Mouse (Mus musculus): ENCODE results near the gene Brd1.
"Not testable (repeated sequence)": the region's sequence is repeated elsewhere in the genome, so short reads cannot be mapped to it uniquely, and the experiment has no call there.

The Brd1 gene

GRCm38 (mm10) chr15:88733834-88734571 is at the start of gene Brd1:
Brd1 (minus strand) TSS chr15:88734233.
- peak; percentile 61 to 68 for DNase-seq (ENCODE audit: low spot score in 2 of 2)

GRCm38 (mm10) chr15:88774630-88775029 is 40.6 kb upstream of the Brd1 start:
- DNase-seq (ENCODE audit: low spot score in 2 of 2), result not testable (repeated sequence)

GRCm38 (mm10) chr15:88768537-88768936 is 34.5 kb upstream of the Brd1 start:
- DNase-seq (ENCODE audit: low spot score in 2 of 2), result no peak

- DNase-seq (ENCODE audit: low spot score in 2 of 2), result not testable (repeated sequence)
Measured at GRCm38 (mm10) chr15:88766139-88766538, 32.1 kb upstream of the Brd1 start.

GRCm38 (mm10) chr15:88761551-88761950 is 27.5 kb upstream of the Brd1 start:
- no peak for DNase-seq (ENCODE audit: low spot score in 2 of 2)

- no peak for DNase-seq (ENCODE audit: low spot score in 2 of 2)
Measured at GRCm38 (mm10) chr15:88758061-88758460, 24.0 kb upstream of the Brd1 start.

GRCm38 (mm10) chr15:88755761-88756160 is 21.7 kb upstream of the Brd1 start:
- DNase-seq (ENCODE audit: low spot score in 2 of 2), result no peak

GRCm38 (mm10) chr15:88754896-88755295 is 20.9 kb upstream of the Brd1 start:
- DNase-seq (ENCODE audit: low spot score in 2 of 2), result no peak

- DNase-seq (ENCODE audit: low spot score in 2 of 2), result no peak
Measured at GRCm38 (mm10) chr15:88752403-88752733, 18.3 kb upstream of the Brd1 start.

GRCm38 (mm10) chr15:88751564-88752402 is 17.8 kb upstream of the Brd1 start, which contains the start of gene Zbed4:
Zbed4 (plus strand) TSS chr15:88751660.
- peak in 1 of 2 experiments; percentile 17 for DNase-seq (ENCODE audit: low spot score in 2 of 2)

GRCm38 (mm10) chr15:88750677-88751563 is 16.9 kb upstream of the Brd1 start:
- DNase-seq (ENCODE audit: low spot score in 2 of 2), result peak; percentile 98 to 99

- no peak for DNase-seq (ENCODE audit: low spot score in 2 of 2)
Measured at GRCm38 (mm10) chr15:88750032-88750431, 16.0 kb upstream of the Brd1 start.

GRCm38 (mm10) chr15:88749617-88750016 is 15.6 kb upstream of the Brd1 start:
- not testable (repeated sequence) for DNase-seq (ENCODE audit: low spot score in 2 of 2)

GRCm38 (mm10) chr15:88745926-88746325 is 11.9 kb upstream of the Brd1 start:
- DNase-seq (ENCODE audit: low spot score in 2 of 2), result no peak

GRCm38 (mm10) chr15:88745347-88745746 is 11.3 kb upstream of the Brd1 start:
- no peak for DNase-seq (ENCODE audit: low spot score in 2 of 2)

GRCm38 (mm10) chr15:88743371-88743770 is 9.3 kb upstream of the Brd1 start:
- not testable (repeated sequence) for DNase-seq (ENCODE audit: low spot score in 2 of 2)

- no peak for DNase-seq (ENCODE audit: low spot score in 2 of 2)
Measured at GRCm38 (mm10) chr15:88741366-88741765, 7.3 kb upstream of the Brd1 start.

GRCm38 (mm10) chr15:88738466-88738865 is 4.4 kb upstream of the Brd1 start:
- no peak for DNase-seq (ENCODE audit: low spot score in 2 of 2)

GRCm38 (mm10) chr15:88736166-88736565 is 2.1 kb upstream of the Brd1 start:
- no peak for DNase-seq (ENCODE audit: low spot score in 2 of 2)

GRCm38 (mm10) chr15:88733041-88733751 is 837 bp downstream of the Brd1 start:
- peak in 1 of 2 experiments; percentile 37 for DNase-seq (ENCODE audit: low spot score in 2 of 2)

- no peak for DNase-seq (ENCODE audit: low spot score in 2 of 2)
Measured at GRCm38 (mm10) chr15:88732405-88733020, 1.5 kb downstream of the Brd1 start.
